Mouse (Mus musculus): ENCODE results near the gene Zfp541.

DNA sequence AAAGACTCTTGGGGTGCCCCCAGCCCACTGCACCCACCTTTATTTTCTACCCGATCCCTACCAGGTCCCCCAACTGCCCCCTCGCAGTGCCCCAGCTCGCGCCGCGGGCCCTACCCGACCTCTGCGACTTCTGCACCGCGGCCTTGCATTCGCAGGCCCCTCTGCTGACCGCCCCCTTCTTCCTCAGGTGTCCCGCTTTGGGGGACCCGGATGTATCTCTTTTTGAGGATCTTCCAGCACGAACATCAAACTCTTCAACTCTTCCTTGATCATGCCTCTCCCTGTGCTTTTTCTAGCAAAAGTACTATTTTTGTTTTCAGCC, 446 bp downstream of the Zfp541 start:
- no peak for TF ChIP-seq POLR2AphosphoS2 (IDR thresholded peaks at IDR 0.05; ENCODE audit: low read length)
- TF ChIP-seq POLR2A (IDR thresholded peaks at IDR 0.05; ENCODE audit: control insufficient read depth in 1 of 2, insufficient read depth in 1 of 2, low read depth in 1 of 2, low read length in 2 of 2, poor library complexity in 1 of 2): no peak
- TF ChIP-seq RAD21 (IDR thresholded peaks at IDR 0.05; ENCODE audit: low read depth, low read length): no peak
- TF ChIP-seq SMC3 (IDR thresholded peaks at IDR 0.05; ENCODE audit: low read depth, low read length): no peak
- TF ChIP-seq CTCF (IDR thresholded peaks at IDR 0.05 in 2 of 3, conservative IDR thresholded peaks at IDR 0.05 in 1 of 3; ENCODE audit: control insufficient read depth in 1 of 3, insufficient read depth in 1 of 3, low read depth in 2 of 3, low read length in 3 of 3, poor library complexity in 1 of 3, severe bottlenecking in 1 of 3): no peak
